Comparison of ENCODE assay signal across 21 mouse cellular contexts in genomic region chr11:31736086-31736485, GRCm38 (mm10).
DNase-seq lines count a peak whose midpoint lies in the region; ATAC-seq and TF ChIP-seq lines count a peak whose summit lies in the region.
"Had no signal": no experiment of that assay in that cellular context is flagged by ENCODE, and none has a peak within 500 bp of the region (broad histone marks: within the 10 kb centered on the region; RNA-seq: fewer than 3 reads in every experiment).

No protein-coding gene starts in this region.

- no peaks in the 10 kb centered on the region for H3K27me3 ChIP-seq in heart, adult 2 months (ENCODE audit: control insufficient read depth, insufficient read depth, low read length)
- no peaks in the 10 kb centered on the region for H3K27me3 ChIP-seq in liver, postnatal 0 days (ENCODE audit: insufficient read depth, low read length)
- no peaks in the 10 kb centered on the region for H3K27me3 ChIP-seq in liver, embryonic 11.5 days (replicated peaks; ENCODE audit: control insufficient read depth, insufficient read depth, low read length)
- H3K27me3 ChIP-seq in splenic B cell, adult 2 months (ENCODE audit: control insufficient read depth, insufficient read depth, low read length, poor library complexity, severe bottlenecking) = no peaks in the 10 kb centered on the region
- H3K27me3 ChIP-seq: embryonic facial prominence, embryonic 13.5 days; neural tube, embryonic 13.5 days had no signal

- peak; percentile 28; the same call in 1 of the 2 replicates for ATAC-seq in liver, postnatal 0 days
- ATAC-seq in liver, embryonic 11.5 days (replicated peaks; ENCODE audit: low FRiP score) = no peak
- peak; percentile 27 for ATAC-seq in common myeloid progenitor, adult 5-6 weeks (replicated peaks; ENCODE audit: low read depth, poor library complexity, severe bottlenecking)
- ATAC-seq: forebrain, embryonic 14.5 days had no signal

- H3K79me2 ChIP-seq in heart, adult 2 months (replicated peaks; ENCODE audit: control insufficient read depth, insufficient read depth, low read length) = no peaks in the 10 kb centered on the region

- H3K4me3 ChIP-seq in heart, adult 2 months = no peak overlapping the region
- H3K4me3 ChIP-seq in liver, postnatal 0 days (ENCODE audit: low read depth, low read length) = no peak overlapping the region
- H3K4me3 ChIP-seq in liver, embryonic 11.5 days (ENCODE audit: low read depth, low read length) = no peak overlapping the region
- H3K4me3 ChIP-seq: embryonic facial prominence, embryonic 13.5 days; neural tube, embryonic 13.5 days had no signal

- no peak overlapping the region for H3K4me2 ChIP-seq in liver, postnatal 0 days (ENCODE audit: low read depth, low read length)
- no peak overlapping the region for H3K4me2 ChIP-seq in liver, embryonic 11.5 days
- H3K4me2 ChIP-seq: embryonic facial prominence, embryonic 13.5 days; midbrain, embryonic 11.5 days; neural tube, embryonic 13.5 days had no signal

- H3K9me3 ChIP-seq in liver, postnatal 0 days (ENCODE audit: low read length) = no peaks in the 10 kb centered on the region
- H3K9me3 ChIP-seq in liver, embryonic 11.5 days (ENCODE audit: control insufficient read depth, low read length) = no peaks in the 10 kb centered on the region
- H3K9me3 ChIP-seq: embryonic facial prominence, embryonic 13.5 days; neural tube, embryonic 13.5 days had no signal

- H3K4me1 ChIP-seq in heart, adult 2 months (ENCODE audit: control insufficient read depth, insufficient read depth, low read length) = peaks cover 14% of the 10 kb centered on the region
- H3K4me1 ChIP-seq in liver, postnatal 0 days (ENCODE audit: insufficient read depth) = peaks cover 9% of the 10 kb centered on the region; the same call in 1 of the 2 replicates
- peaks cover 8% of the 10 kb centered on the region; the same call in 1 of the 2 replicates for H3K4me1 ChIP-seq in liver, embryonic 11.5 days (replicated peaks; ENCODE audit: control insufficient read depth, insufficient read depth, low read length)

- no peak overlapping the region for H3K9ac ChIP-seq in heart, adult 2 months (ENCODE audit: low read depth, low read length)
- H3K9ac ChIP-seq in liver, postnatal 0 days (replicated peaks) = no peak overlapping the region
- H3K9ac ChIP-seq in liver, embryonic 11.5 days (ENCODE audit: low read depth, low read length) = no peak overlapping the region
- H3K9ac ChIP-seq: embryonic facial prominence, embryonic 13.5 days; neural tube, embryonic 13.5 days had no signal

- H3K27ac ChIP-seq in heart, adult 2 months = peak overlapping the region; percentile 2; the same call in 1 of the 2 replicates
- no peak overlapping the region for H3K27ac ChIP-seq in liver, postnatal 0 days (ENCODE audit: low read depth)
- H3K27ac ChIP-seq in liver, embryonic 11.5 days (ENCODE audit: low read depth, low read length) = no peak overlapping the region
- H3K27ac ChIP-seq: embryonic facial prominence, embryonic 13.5 days; kidney, postnatal 0 days; neural tube, embryonic 13.5 days had no signal

- TF ChIP-seq CTCF in heart, adult 2 months (IDR thresholded peaks at IDR 0.05) = no peak
- TF ChIP-seq CTCF in liver, postnatal 0 days (IDR thresholded peaks at IDR 0.05; ENCODE audit: low read depth) = no peak

- no peaks in the 10 kb centered on the region; the same call in 1 of the 2 replicates for H3K36me3 ChIP-seq in heart, adult 2 months (ENCODE audit: control insufficient read depth, insufficient read depth, low read length)
- no peaks in the 10 kb centered on the region for H3K36me3 ChIP-seq in liver, postnatal 0 days (replicated peaks; ENCODE audit: insufficient read depth, low read length)
- no peaks in the 10 kb centered on the region for H3K36me3 ChIP-seq in liver, embryonic 11.5 days (ENCODE audit: control insufficient read depth, insufficient read depth, low read length)
- H3K36me3 ChIP-seq in splenic B cell, adult 2 months (ENCODE audit: control insufficient read depth, insufficient read depth, low read length, poor library complexity, severe bottlenecking) = no peaks in the 10 kb centered on the region
- H3K36me3 ChIP-seq: embryonic facial prominence, embryonic 13.5 days; neural tube, embryonic 13.5 days had no signal

- DNase-seq in heart, adult 2 months = peak in 1 of 2 experiments; percentile 48
- no peak for DNase-seq in heart, postnatal 4 days
- no peak for DNase-seq in liver, postnatal 0 days
- DNase-seq in liver, embryonic 11.5 days (ENCODE audit: low spot score) = no peak
- peak; percentile 48 for DNase-seq in splenic B cell, adult 2 months (ENCODE audit: low read depth, low spot score)
- no peak for DNase-seq in T-cell, adult 2 months (ENCODE audit: low spot score)
- DNase-seq in adrenal gland, postnatal 4 days (ENCODE audit: low spot score in 2 of 2) = no peak
- DNase-seq: adrenal gland, postnatal 25 days; B cell, adult 2 months; cerebellum, adult 8-10 months; gastrocnemius, postnatal 25 days; kidney, adult 11 months; layer of hippocampus, postnatal 36 days; right cerebral cortex, adult 18-20 months; thymus, postnatal 36 days had no signal

- TF ChIP-seq EP300 in heart, adult 2 months (IDR thresholded peaks at IDR 0.05; ENCODE audit: insufficient read depth, low read depth, low read length) = peak; percentile 63; the same call in 1 of the 2 replicates
- TF ChIP-seq EP300 in liver, postnatal 0 days (IDR thresholded peaks at IDR 0.05; ENCODE audit: low read depth) = no peak

- no peak for TF ChIP-seq POLR2A in heart, adult 2 months (IDR thresholded peaks at IDR 0.05; ENCODE audit: insufficient read depth, low read depth, low read length)

- intact Hi-C loops in heart, adult 2 months (cut with DNase I) = no loop called here
